Mouse (Mus musculus) heart, postnatal 0 days (tissue): ENCODE data around the gene Slc17a2.

ENCODE experiments used
- CTCF ChIP-seq: IDR thresholded peaks from 2 replicates; pipeline ENCODE4 v1.5.1; 2016; ENCODE audit warnings: antibody characterized with exemption, control low read depth, low read depth
- EP300 ChIP-seq: IDR thresholded peaks from 2 replicates; pipeline ENCODE4 v1.6.1; 2016; ENCODE audit warnings: antibody characterized with exemption, low read depth

- TF ChIP-seq CTCF (no peak), EP300 (no peak)
These were observed 60.2 kb downstream of the Slc17a2 start for GRCm38 (mm10) chr13:23867000-23867399.
